Mouse (Mus musculus) right cerebral cortex, adult 18-20 months (tissue): ENCODE results near the gene Gm3043.
"Not testable (repeated sequence)": the region's sequence is repeated elsewhere in the genome, so short reads cannot be mapped to it uniquely, and the experiment has no call there.

Experiments used
- DNase-seq: peaks from one replicate; pipeline ENCODE4 v3.0.0; 2022; ENCODE audit warnings: mixed read lengths

Gm3043 gene

GRCm38 (mm10) chr14:3688483-3688882, at the start of gene Gm3043:
TSS of gene Gm3043 (plus strand) at chr14:3688783.
- not testable (repeated sequence) for DNase-seq

GRCm38 (mm10) chr14:3651730-3652129, 36.9 kb upstream of the Gm3043 start, which contains the start of gene Gm3020:
TSS of gene Gm3020 (plus strand) at chr14:3652030.
- not testable (repeated sequence) for DNase-seq
